Mouse (Mus musculus) kidney, adult 2 months (tissue): ENCODE results near the gene Slit3.

Experiments used
- CTCF ChIP-seq: fragments of 200-500 bp; conservative IDR thresholded peaks from 2 replicates; pipeline ENCODE4 v1.5.1; 2011; ENCODE audit warnings: low read depth, mild to moderate bottlenecking, control low read depth, low read length, moderate library complexity, mixed read lengths; ENCODE audit not compliant: insufficient read depth, insufficient read length
- POLR2A ChIP-seq: fragments of 200-500 bp; IDR thresholded peaks from one replicate; pipeline ENCODE4 v1.6.1; 2011; ENCODE audit warnings: low read depth, low read length, control low read depth

GRCm38 (mm10) chr11:35596064-35596463 is 475.0 kb downstream of the Slit3 start:
- no peak for TF ChIP-seq CTCF
- TF ChIP-seq POLR2A: no peak
